Mouse (Mus musculus) hindbrain, embryonic 13.5 days (tissue): ENCODE measurements around the gene Orc3. TPM values are rescaled to one million over a fixed set of nuclear protein-coding genes. Genes with fewer than 3 reads are reported as not detected.

Source experiments
- ATAC-seq: fragments of 200-750 bp; cut with Nextera tagmentation; 2 replicates; pipeline ENCODE4 v1.8.0; 2017; ENCODE audit warnings: moderate TSS enrichment; ENCODE audit not compliant: low FRiP score
- H3K27ac ChIP-seq: fragments of 300-500 bp; sonication (generic); 2 replicates; pipeline ENCODE4 v1.5.1; 2015; ENCODE audit warnings: inconsistent platforms, mild to moderate bottlenecking, moderate library complexity
- H3K27me3 ChIP-seq: fragments of 300-500 bp; sonication (generic); 2 replicates; pipeline ENCODE4 v1.6.1; 2015; ENCODE audit warnings: mild to moderate bottlenecking, inconsistent platforms
- H3K36me3 ChIP-seq: fragments of 300-500 bp; sonication (generic); 2 replicates; pipeline ENCODE4 v1.6.1; 2015; ENCODE audit warnings: mild to moderate bottlenecking, inconsistent platforms
- H3K4me1 ChIP-seq: fragments of 300-500 bp; sonication (generic); replicated peaks from 2 replicates; pipeline ENCODE4 v1.6.1; 2015; ENCODE audit warnings: inconsistent platforms
- H3K4me2 ChIP-seq: fragments of 300-500 bp; sonication (generic); 2 replicates; pipeline ENCODE4 v1.6.1; 2015; ENCODE audit warnings: inconsistent platforms, mild to moderate bottlenecking, moderate library complexity
- H3K4me3 ChIP-seq: fragments of 300-500 bp; sonication (generic); 2 replicates; pipeline ENCODE4 v1.5.1; 2015; ENCODE audit warnings: mild to moderate bottlenecking, inconsistent platforms
- H3K9ac ChIP-seq: fragments of 300-500 bp; sonication (generic); 2 replicates; pipeline ENCODE4 v1.6.1; 2015; ENCODE audit warnings: mild to moderate bottlenecking, inconsistent platforms
- H3K9me3 ChIP-seq: fragments of 300-500 bp; sonication (generic); 2 replicates; pipeline ENCODE4 v1.6.1; 2016; ENCODE audit warnings: inconsistent platforms
- WGBS: fragments of 180-500 bp; shearing (Covaris S2); methylation state at CpG from one replicate; pipeline ENCODE4 v1.1.7; 2015; 5-methylcytosine and 5-hydroxymethylcytosine counted together
- polyA plus RNA-seq: library from polyadenylated mRNA; unstranded; fragments of >200 nt; fragmentation: Nextera tagmentation; extraction: Ambion mirVana; gene quantifications from 2 replicates; pipeline ENCODE4 v1.2.1, GENCODE M21; 2015

Gene Orc3
- polyA plus RNA-seq, 1 experiment from 2014 or later = 89.2 TPM

- no peak overlapping the region for H3K27ac ChIP-seq
- H3K27me3 ChIP-seq = no peaks in the 10 kb centered on the region
- no peak overlapping the region for H3K4me3 ChIP-seq
- H3K36me3 ChIP-seq = peaks cover 75% of the 10 kb centered on the region
- 94% methylated on average over 1 of the region's 1 CpGs for WGBS
- no peaks in the 10 kb centered on the region for H3K9me3 ChIP-seq
- no peak overlapping the region for H3K9ac ChIP-seq
- 0 out of 2 replicates have a peak, but pooled peaks cover 3% of the 10 kb centered on the region for H3K4me1 ChIP-seq
- H3K4me2 ChIP-seq = no peak overlapping the region
- ATAC-seq = no peak
Observed at GRCm38 (mm10) chr4:34579215-34579614, 35.5 kb downstream of the Orc3 start.

DNA sequence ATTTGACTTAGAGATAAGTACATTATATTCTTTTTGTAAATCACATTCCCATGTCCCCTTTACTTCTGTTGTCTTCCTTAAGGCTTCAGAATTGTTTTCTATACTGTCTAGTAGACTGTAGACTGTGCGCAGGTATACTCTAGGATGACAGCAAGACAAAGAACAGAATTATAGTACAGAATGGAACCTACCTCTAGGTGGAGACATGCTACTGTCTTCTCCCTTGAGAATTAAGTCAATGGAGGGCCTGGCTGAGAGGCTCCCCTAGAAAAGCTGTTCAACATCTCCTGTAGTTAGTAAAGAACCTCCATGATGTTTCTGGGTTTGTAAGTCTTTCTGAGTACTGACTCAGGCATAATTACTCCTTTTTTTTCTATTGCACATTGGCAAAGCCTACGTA lies 37.7 kb downstream of the Orc3 start:
- Histone ChIP-seq H3K27ac (no peak overlapping the region), H3K4me2 (no peak overlapping the region), H3K9ac (no peak overlapping the region), H3K4me3 (no peak overlapping the region), H3K36me3 (peaks cover 76% of the 10 kb centered on the region), H3K4me1 (no peaks in the 10 kb centered on the region), H3K27me3 (no peaks in the 10 kb centered on the region), H3K9me3 (no peaks in the 10 kb centered on the region)
- ATAC-seq = no peak
- WGBS = 96% methylated on average over 2 of the region's 2 CpGs

- Histone ChIP-seq H3K36me3 (peaks cover 84% of the 10 kb centered on the region), H3K4me2 (no peak overlapping the region), H3K4me3 (no peak overlapping the region), H3K27me3 (no peaks in the 10 kb centered on the region), H3K27ac (no peak overlapping the region), H3K9me3 (no peaks in the 10 kb centered on the region), H3K9ac (no peak overlapping the region), H3K4me1 (no peaks in the 10 kb centered on the region)
- 85% methylated on average over 2 of the region's 2 CpGs for WGBS
- no peak for ATAC-seq
Observed at GRCm38 (mm10) chr4:34572876-34573275, 41.9 kb downstream of the Orc3 start.

DNA sequence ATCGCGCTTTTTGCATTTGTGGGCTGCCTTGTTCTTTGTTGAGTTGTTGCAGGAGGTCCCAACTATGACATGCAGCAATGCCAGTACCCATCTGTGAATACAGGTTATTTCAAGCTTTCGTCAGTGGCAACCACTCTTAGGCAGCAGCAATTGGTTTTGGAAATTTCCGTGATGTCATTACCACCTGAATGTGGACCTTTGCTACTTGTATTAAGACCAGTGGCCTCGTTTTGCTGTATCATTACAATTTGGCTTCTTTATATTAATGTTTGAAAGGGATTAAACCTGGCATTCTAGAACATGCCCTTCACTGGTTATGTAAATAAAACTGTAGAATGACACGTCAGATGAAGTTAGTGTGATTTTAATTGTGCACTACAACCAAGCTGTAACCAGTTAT lies 48.5 kb downstream of the Orc3 start:
- Histone ChIP-seq H3K27me3 (no peaks in the 10 kb centered on the region), H3K4me2 (no peak overlapping the region), H3K9me3 (no peaks in the 10 kb centered on the region), H3K9ac (no peak overlapping the region), H3K36me3 (peaks cover 55% of the 10 kb centered on the region), H3K27ac (no peak overlapping the region), H3K4me1 (no peaks in the 10 kb centered on the region), H3K4me3 (no peak overlapping the region)
- WGBS = 92% methylated on average over 6 of the region's 6 CpGs
- no peak for ATAC-seq

DNA sequence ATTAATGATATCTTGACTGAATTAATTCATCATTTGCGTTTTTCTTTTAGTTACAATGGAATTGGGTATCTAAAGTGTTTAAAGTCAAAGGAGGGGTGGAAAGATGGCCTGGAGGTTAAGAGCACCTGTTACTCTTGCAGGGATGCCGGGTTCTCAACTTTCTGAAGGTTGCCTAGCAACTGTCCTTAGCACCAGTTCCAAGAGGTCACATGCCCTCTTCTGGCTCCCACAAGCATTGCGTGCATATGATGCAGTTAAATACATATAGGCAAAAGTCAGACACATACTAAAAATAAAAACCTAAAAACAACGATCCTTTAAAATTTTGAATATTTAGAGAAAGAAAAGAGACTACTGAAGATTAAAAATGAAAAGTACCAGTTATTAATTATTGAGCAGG lies 53.8 kb downstream of the Orc3 start:
- no peak overlapping the region for H3K27ac ChIP-seq
- 48% methylated on average over 4 of the region's 4 CpGs for WGBS
- H3K4me2 ChIP-seq = no peak overlapping the region
- no peaks in the 10 kb centered on the region for H3K27me3 ChIP-seq
- no peaks in the 10 kb centered on the region for H3K9me3 ChIP-seq
- no peak for ATAC-seq
- peaks cover 23% of the 10 kb centered on the region for H3K4me1 ChIP-seq
- no peak overlapping the region for H3K9ac ChIP-seq
- peaks cover 15% of the 10 kb centered on the region for H3K36me3 ChIP-seq
- no peak overlapping the region for H3K4me3 ChIP-seq

DNA sequence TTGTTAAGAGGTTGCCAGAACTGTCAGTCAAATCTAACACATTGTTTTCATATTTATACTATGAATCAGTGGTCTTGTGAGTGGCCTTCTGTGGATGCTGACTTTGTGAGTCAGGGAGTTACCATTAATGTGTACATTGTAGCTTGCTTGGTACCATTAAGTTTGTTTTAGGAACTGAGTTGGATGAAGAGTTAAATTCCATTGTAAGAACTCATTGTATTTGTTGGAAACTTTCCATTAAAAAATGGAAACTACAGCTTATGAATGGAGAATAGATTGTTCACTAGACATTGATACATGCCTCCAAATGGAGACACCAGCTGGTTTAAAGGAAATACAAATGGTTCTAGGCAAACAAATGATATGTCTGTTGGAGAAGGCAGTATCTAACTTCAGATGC lies 58.6 kb downstream of the Orc3 start:
- Histone ChIP-seq H3K4me2 (0 out of 2 replicates have a peak overlapping the region, but pooled peaks have one; percentile 10), H3K27me3 (no peaks in the 10 kb centered on the region), H3K4me3 (no peak overlapping the region), H3K36me3 (no peaks in the 10 kb centered on the region; the same call in 1 of the 2 replicates), H3K9ac (no peak overlapping the region), H3K9me3 (no peaks in the 10 kb centered on the region), H3K27ac (no peak overlapping the region), H3K4me1 (peaks cover 53% of the 10 kb centered on the region)
- ATAC-seq = no peak

DNA sequence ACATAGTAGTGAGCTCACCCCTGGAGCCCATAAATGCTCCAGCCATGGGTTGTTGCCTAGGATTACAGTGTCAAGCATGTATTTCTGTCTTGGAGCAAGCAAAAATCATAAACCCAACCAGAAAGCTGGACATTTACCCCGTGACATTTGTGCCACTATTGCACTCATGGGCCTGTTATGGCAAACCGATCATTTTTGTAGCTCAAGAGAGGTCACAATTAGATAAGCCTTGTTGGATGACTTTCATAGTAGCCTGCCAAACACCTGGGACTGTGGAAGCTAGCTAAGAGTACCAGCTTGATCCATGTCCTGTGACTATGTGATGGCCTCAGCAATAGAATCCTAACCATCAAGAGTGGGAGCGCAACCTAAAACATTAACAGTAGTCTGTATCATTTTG lies 59.1 kb downstream of the Orc3 start:
- Histone ChIP-seq H3K36me3 (no peaks in the 10 kb centered on the region; the same call in 1 of the 2 replicates), H3K4me2 (no peak overlapping the region), H3K9me3 (no peaks in the 10 kb centered on the region), H3K27me3 (no peaks in the 10 kb centered on the region), H3K9ac (no peak overlapping the region), H3K4me1 (peaks cover 51% of the 10 kb centered on the region), H3K27ac (no peak overlapping the region), H3K4me3 (no peak overlapping the region)
- 94% methylated on average over 3 of the region's 3 CpGs for WGBS
- no peak for ATAC-seq

- 37% methylated on average over 1 of the region's 1 CpGs for WGBS
- no peaks in the 10 kb centered on the region; the same call in 1 of the 2 replicates for H3K36me3 ChIP-seq
- no peak for ATAC-seq
Observed at GRCm38 (mm10) chr4:34554596-34554995, 60.1 kb downstream of the Orc3 start.

DNA sequence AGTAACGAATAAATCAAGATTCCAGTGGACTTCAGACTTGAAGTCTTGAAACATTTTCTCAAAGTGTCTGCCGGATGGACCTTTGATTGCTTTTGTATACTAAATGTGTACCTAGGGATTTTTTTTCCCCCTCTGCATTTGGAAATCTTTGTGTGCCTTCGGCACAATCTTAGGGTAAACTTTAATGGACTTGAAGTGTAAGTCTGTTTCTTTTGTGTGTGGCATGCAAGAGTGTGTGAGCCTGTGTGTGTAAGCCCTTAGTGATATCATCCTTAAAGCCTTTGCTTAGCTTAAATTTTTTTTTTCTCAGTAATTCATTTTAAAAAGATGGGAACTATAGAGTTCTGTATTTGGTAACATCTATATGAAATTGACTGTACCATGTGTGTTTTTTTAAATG lies 62.8 kb downstream of the Orc3 start:
- peak overlapping the region; percentile 97 for H3K4me3 ChIP-seq
- WGBS = 28% methylated on average over 3 of the region's 3 CpGs
- H3K4me1 ChIP-seq = peaks cover 40% of the 10 kb centered on the region
- ATAC-seq = no peak
- H3K27me3 ChIP-seq = no peaks in the 10 kb centered on the region
- H3K27ac ChIP-seq = no peak overlapping the region
- no peaks in the 10 kb centered on the region for H3K9me3 ChIP-seq
- peak overlapping the region; percentile 64 for H3K4me2 ChIP-seq
- H3K9ac ChIP-seq = peak overlapping the region; percentile 100
- no peaks in the 10 kb centered on the region; the same call in 1 of the 2 replicates for H3K36me3 ChIP-seq

More at GRCm38 (mm10) chr4:34554596-34554995, 60.1 kb downstream of the Orc3 start:
- H3K27ac ChIP-seq = no peak overlapping the region
- H3K9ac ChIP-seq = no peak overlapping the region
- H3K9me3 ChIP-seq = no peaks in the 10 kb centered on the region
- no peak overlapping the region for H3K4me3 ChIP-seq
- peaks cover 51% of the 10 kb centered on the region for H3K4me1 ChIP-seq
- no peak overlapping the region for H3K4me2 ChIP-seq
- no peaks in the 10 kb centered on the region for H3K27me3 ChIP-seq

DNA sequence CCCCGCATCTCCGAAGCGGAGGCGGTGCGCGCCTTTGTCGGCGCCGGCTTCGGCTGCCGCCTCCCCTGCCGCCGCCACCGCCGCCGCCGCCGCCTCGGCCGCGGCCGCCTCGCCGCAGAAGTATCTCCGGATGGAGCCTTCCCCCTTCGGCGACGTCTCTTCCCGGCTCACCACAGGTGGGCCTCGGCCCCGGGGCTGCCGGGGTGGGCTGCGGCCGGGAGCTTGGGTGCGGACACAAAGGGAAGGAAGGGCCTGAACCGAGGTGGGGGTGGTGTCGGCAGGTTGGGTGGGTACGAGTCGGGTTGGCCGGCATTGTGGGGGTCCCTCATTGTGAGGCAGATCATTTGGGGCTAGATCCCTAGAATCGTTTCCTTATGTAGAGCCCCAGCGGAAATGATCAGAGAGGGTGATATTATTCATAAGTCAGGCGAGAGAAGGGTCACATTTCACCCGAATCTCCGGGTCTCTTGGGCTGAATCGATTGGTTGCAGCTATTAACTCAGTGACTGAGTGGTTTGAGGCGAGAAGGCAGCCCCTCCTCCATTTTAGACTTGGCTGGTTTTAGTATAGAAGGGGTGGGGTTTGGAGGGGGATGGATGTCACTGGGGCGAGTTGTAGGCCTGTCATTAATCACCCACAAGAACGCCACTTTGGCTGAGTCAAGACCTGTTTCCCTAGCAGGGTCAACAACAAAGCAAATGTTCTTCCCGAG lies 63.5 kb downstream of the Orc3 start:
- H3K27me3 ChIP-seq = no peaks in the 10 kb centered on the region
- H3K9me3 ChIP-seq = no peaks in the 10 kb centered on the region
- no peaks in the 10 kb centered on the region; the same call in 1 of the 2 replicates for H3K36me3 ChIP-seq
- H3K4me2 ChIP-seq = peak overlapping the region; percentile 64
- H3K27ac ChIP-seq = peak overlapping the region; percentile 97
- peak overlapping the region; percentile 100 for H3K9ac ChIP-seq
- H3K4me3 ChIP-seq = peak overlapping the region; percentile 97
- peak; percentile 62 for ATAC-seq
- WGBS = under 1% methylated on average over 49 of the region's 50 CpGs
- peaks cover 33% of the 10 kb centered on the region for H3K4me1 ChIP-seq

GRCm38 (mm10) chr4:34550748-34551097 lies 64.0 kb downstream of the Orc3 start, which contains the start of gene Akirin2:
Gene Akirin2, plus strand, starts transcription at chr4:34550937.
- H3K4me3 ChIP-seq = peak within 1 kb of the TSS; percentile 97
- H3K9ac ChIP-seq = peak within 1 kb of the TSS; percentile 100
- H3K4me2 ChIP-seq = peak within 1 kb of the TSS; percentile 64
- H3K27ac ChIP-seq = peak within 1 kb of the TSS; percentile 97
- H3K36me3 ChIP-seq = no peaks in the 10 kb centered on the region; the same call in 1 of the 2 replicates
- H3K4me1 ChIP-seq = peaks cover 28% of the 10 kb centered on the region
- no peaks in the 10 kb centered on the region for H3K9me3 ChIP-seq
- peak; percentile 79; the same call in 1 of the 2 replicates for ATAC-seq
- under 1% methylated on average over 36 of the region's 53 CpGs for WGBS
- no peaks in the 10 kb centered on the region for H3K27me3 ChIP-seq

DNA sequence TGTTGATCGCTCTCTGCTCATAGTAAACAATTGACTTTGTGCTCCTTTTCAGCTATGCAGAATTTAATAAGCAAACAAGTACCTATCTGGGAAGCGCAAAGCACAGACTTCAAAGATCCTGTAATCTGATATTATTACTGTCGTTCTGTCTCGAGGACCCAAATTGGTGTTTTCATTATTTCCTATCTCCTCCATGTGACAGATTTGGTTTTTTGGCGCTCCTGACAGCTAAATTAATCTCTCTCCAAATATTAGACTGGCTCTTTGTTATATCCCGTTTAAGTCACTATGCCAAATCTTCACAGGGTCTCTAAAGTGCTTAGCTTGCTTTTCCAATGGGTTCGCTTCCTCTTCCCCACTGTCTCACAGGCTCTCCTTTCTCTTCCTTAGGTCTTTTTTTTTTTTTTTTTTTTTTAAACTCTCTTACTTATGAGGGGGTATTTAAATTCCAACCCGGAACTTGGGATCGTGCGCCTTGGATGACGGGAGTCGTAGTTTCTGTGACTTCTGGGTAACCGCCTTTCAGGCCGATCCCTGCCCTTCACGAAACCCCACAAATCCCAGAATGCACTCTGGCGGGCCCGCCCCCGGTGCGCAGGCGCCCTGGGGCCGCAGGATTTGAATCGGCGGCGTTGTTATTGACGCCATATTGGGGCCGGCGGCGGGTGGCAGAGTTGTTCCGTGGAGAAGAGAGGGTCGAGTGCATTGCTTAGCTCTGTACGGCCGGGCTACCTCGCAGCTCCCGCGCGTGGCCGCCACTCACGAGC lies 64.6 kb downstream of the Orc3 start:
- peaks cover 22% of the 10 kb centered on the region for H3K4me1 ChIP-seq
- WGBS = 3% methylated on average over 38 of the region's 38 CpGs
- no peaks in the 10 kb centered on the region; the same call in 1 of the 2 replicates for H3K36me3 ChIP-seq
- H3K9me3 ChIP-seq = no peaks in the 10 kb centered on the region
- H3K9ac ChIP-seq = peak overlapping the region; percentile 100
- H3K4me2 ChIP-seq = peak overlapping the region; percentile 57
- H3K27me3 ChIP-seq = no peaks in the 10 kb centered on the region
- peak overlapping the region; percentile 97 for H3K4me3 ChIP-seq
- ATAC-seq = peak; percentile 95
- peak overlapping the region; percentile 97 for H3K27ac ChIP-seq
